Mouse (Mus musculus) midbrain, embryonic 14.5 days (tissue): ENCODE data around the gene Tead3. TPM values are rescaled to one million over a fixed set of nuclear protein-coding genes. Genes with fewer than 3 reads are reported as not detected.
A peak's percentile ranks its signal among the peaks of the same experiment; 100 is the strongest.

Experiments used
- ATAC-seq: fragments of 200-750 bp; cut with Nextera tagmentation; 2 replicates; pipeline ENCODE4 v1.8.0; 2017; ENCODE audit warnings: moderate number of reproducible peaks, moderate library complexity; ENCODE audit not compliant: low FRiP score, low TSS enrichment
- DNase-seq: peaks from one replicate; pipeline ENCODE4 v3.0.0-alpha.2; 2015
- H3K27ac ChIP-seq: fragments of 300-500 bp; sonication (generic); replicated peaks from 2 replicates; pipeline ENCODE4 v1.5.1; 2014; ENCODE audit warnings: mild to moderate bottlenecking, low read depth, low read length, moderate library complexity
- H3K27me3 ChIP-seq: fragments of 300-500 bp; sonication (generic); 2 replicates; pipeline ENCODE4 v1.6.1; 2014; ENCODE audit warnings: low read length, control low read depth, mixed read lengths; ENCODE audit not compliant: control insufficient read depth, insufficient read depth
- H3K36me3 ChIP-seq: fragments of 300-500 bp; sonication (generic); 2 replicates; pipeline ENCODE4 v1.6.1; 2014; ENCODE audit warnings: low read length, control low read depth; ENCODE audit not compliant: control insufficient read depth, insufficient read depth
- H3K4me1 ChIP-seq: fragments of 300-500 bp; sonication (generic); 2 replicates; pipeline ENCODE4 v1.6.1; 2014; ENCODE audit warnings: mild to moderate bottlenecking, antibody characterized with exemption, low read length, control low read depth; ENCODE audit not compliant: control insufficient read depth, insufficient read depth
- H3K4me2 ChIP-seq: fragments of 300-500 bp; sonication (generic); 2 replicates; pipeline ENCODE4 v1.6.1; 2014; ENCODE audit warnings: mild to moderate bottlenecking, low read length, moderate library complexity
- H3K4me3 ChIP-seq: fragments of 300-500 bp; sonication (generic); replicated peaks from 2 replicates; pipeline ENCODE4 v1.5.1; 2014; ENCODE audit warnings: low read depth, low read length
- H3K9ac ChIP-seq: fragments of 300-500 bp; sonication (generic); replicated peaks from 2 replicates; pipeline ENCODE4 v1.6.1; 2014; ENCODE audit warnings: mild to moderate bottlenecking, low read length, moderate library complexity
- H3K9me3 ChIP-seq: fragments of 300-500 bp; sonication (generic); 2 replicates; pipeline ENCODE4 v1.6.1; 2016; ENCODE audit warnings: low read length, control low read depth, mixed read lengths; ENCODE audit not compliant: control insufficient read depth
- WGBS: fragments of 180-500 bp; shearing (Covaris S2); extraction: QIAGEN DNeasy Blood & Tissue Kit; methylation state at CpG from one replicate; pipeline ENCODE4 v1.1.7; 2014; 5-methylcytosine and 5-hydroxymethylcytosine counted together
- polyA plus RNA-seq: library from polyadenylated mRNA; unstranded; fragments of >200 nt; fragmentation: Nextera tagmentation; extraction: Ambion mirVana; gene quantifications from 2 replicates; pipeline ENCODE4 v1.2.1, GENCODE M21; 2014

Tead3 gene
- polyA plus RNA-seq, 1 experiment from 2014 or later, result 1.7 TPM

DNA sequence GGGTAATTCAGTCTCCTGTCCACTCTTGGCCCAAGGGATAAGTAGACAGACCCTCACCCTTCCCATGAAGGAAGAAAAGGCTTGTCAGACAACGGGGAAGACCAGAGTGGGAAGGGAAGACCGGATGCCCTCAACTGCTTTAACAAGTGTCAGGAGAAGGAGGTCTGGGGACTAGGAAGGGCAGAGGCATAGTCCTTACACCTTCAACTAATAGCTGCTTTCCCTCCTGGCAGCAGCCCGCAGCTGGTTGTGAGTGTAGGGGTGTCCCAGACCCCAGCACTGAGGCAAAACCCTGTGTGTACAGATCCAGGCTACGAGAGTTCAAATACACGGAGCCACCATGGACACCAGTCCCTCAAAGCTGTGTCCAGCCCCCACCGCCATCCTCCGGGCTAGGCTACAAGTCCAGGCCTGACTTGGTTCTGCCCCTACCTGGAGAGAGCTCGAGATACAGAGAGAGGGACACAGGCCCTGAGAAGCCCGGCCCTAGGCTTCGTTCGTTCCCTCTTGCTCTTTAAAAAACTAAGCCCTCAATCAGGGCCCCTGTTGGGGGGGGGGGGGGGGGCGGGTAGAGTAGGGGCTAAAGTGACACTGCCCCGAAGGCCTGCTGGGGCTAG is 1.2 kb downstream of the Tead3 start:
- ATAC-seq (no peak), DNase-seq (no peak)
- H3K36me3 ChIP-seq, result no peaks in the 10 kb centered on the region
- H3K9me3 ChIP-seq, result no peaks in the 10 kb centered on the region
- no peak overlapping the region for H3K27ac ChIP-seq
- peaks cover 19% of the 10 kb centered on the region for H3K27me3 ChIP-seq
- 16% methylated on average over 13 of the region's 13 CpGs for WGBS
- H3K4me1 ChIP-seq, result peaks cover 14% of the 10 kb centered on the region
- peak overlapping the region; percentile 54 for H3K4me3 ChIP-seq
- H3K9ac ChIP-seq, result peak overlapping the region; percentile 58; the same call in 1 of the 2 replicates
- H3K4me2 ChIP-seq, result peak overlapping the region; percentile 88

DNA sequence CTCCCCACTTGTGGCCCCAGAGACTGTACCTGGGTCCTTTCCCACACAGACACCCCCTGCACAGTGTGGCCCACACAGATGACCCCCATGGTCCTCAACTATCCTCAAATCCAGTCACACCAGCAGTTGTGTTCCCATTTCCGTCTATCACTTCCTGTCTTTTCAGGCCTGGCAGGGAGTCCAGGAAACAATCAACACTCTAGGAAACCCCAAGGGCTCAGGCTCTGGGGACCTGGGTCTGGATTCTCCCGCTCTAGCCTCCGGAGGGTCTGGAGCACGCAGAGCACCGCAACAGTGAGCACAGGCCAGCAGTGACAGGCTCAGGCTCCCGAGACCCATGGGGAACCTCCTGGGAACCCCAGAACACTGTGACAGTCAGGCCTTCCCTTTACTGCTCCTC is 2.4 kb downstream of the Tead3 start:
- Histone ChIP-seq H3K27ac (no peak overlapping the region), H3K4me2 (no peak overlapping the region), H3K9ac (no peak overlapping the region), H3K4me3 (no peak overlapping the region), H3K27me3 (peaks cover 19% of the 10 kb centered on the region), H3K4me1 (peaks cover 14% of the 10 kb centered on the region), H3K36me3 (no peaks in the 10 kb centered on the region), H3K9me3 (no peaks in the 10 kb centered on the region)
- WGBS, result 50% methylated on average over 6 of the region's 6 CpGs
- ATAC-seq, result no peak
- no peak for DNase-seq

DNA sequence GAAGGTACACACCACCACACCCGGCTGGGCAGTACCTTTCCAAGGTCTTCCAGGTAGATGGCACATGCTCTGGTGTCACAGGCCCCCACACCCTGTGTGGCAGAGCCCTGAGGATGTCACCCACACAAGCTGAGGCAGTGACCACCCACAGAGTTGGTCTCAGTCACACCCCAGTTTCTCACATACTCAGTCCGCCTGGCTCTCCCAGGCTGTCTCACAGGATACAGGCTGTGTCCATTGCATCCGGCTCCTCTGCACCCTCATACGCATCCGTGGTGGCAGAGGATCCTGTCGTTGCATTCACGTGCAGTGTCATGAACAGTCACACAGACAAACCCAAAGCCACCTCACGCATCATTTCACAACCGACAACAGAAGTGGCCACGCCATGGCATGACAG is 3.3 kb downstream of the Tead3 start:
- WGBS, result 84% methylated on average over 10 of the region's 10 CpGs
- DNase-seq (no peak), ATAC-seq (no peak)
- H3K4me3 ChIP-seq, result no peak overlapping the region
- no peaks in the 10 kb centered on the region for H3K36me3 ChIP-seq
- H3K9ac ChIP-seq, result no peak overlapping the region
- peaks cover 19% of the 10 kb centered on the region for H3K27me3 ChIP-seq
- no peaks in the 10 kb centered on the region for H3K9me3 ChIP-seq
- no peak overlapping the region for H3K4me2 ChIP-seq
- H3K4me1 ChIP-seq, result peaks cover 14% of the 10 kb centered on the region
- H3K27ac ChIP-seq, result no peak overlapping the region

DNA sequence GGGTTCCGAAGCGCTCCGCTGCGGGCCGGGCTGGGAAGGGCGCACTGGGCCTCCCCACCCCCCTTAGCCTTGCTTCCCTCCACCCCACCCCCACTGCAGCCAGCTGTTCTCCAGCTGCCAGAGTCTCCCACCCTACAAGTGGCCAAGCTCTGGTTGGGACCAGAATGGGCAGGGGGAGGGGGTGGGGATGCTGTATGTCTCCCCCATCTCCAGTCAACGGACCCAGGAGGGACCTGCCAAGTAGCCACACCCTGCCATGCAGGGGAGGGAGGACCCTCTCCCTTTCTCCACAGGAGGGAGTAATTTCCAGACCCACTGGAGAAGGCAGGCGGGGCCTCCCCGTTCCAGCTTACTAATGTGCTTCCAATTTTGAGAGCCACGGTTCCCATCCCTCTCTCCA is 4.7 kb downstream of the Tead3 start:
- DNase-seq, result no peak
- no peak overlapping the region for H3K27ac ChIP-seq
- no peaks in the 10 kb centered on the region for H3K9me3 ChIP-seq
- no peak overlapping the region for H3K4me2 ChIP-seq
- H3K27me3 ChIP-seq, result peaks cover 4% of the 10 kb centered on the region; the same call in 1 of the 2 replicates
- no peak overlapping the region for H3K4me3 ChIP-seq
- 19% methylated on average over 10 of the region's 10 CpGs for WGBS
- peaks cover 11% of the 10 kb centered on the region; the same call in 1 of the 2 replicates for H3K4me1 ChIP-seq
- ATAC-seq, result no peak
- H3K36me3 ChIP-seq, result no peaks in the 10 kb centered on the region
- no peak overlapping the region for H3K9ac ChIP-seq

DNA sequence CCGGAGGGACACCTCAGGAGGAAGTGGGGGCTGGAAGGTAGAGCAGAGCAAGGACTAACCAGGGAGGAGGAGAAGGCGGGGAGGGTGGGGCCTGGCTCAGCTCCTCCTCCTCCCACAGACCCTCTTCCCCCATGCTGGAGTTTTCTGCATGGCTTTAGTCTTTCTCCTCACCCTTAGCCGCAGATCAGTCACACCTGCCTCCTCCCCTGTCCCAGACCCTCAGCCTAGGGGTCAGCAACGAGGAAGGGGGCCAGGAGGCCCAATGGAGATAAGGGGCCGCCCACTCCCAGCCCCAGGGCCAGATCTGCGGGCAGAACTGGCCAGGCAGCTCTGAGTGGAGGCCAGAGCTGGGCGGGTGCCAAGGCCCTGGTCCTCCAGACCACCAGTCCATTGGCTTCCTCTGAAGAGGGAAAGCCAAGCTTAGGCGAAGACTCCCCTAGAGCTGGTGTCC is 5.3 kb downstream of the Tead3 start:
- H3K9ac ChIP-seq, result no peak overlapping the region
- 18% methylated on average over 8 of the region's 8 CpGs for WGBS
- H3K4me3 ChIP-seq, result no peak overlapping the region
- DNase-seq (no peak), ATAC-seq (no peak)
- no peaks in the 10 kb centered on the region for H3K9me3 ChIP-seq
- peaks cover 10% of the 10 kb centered on the region; the same call in 1 of the 2 replicates for H3K4me1 ChIP-seq
- H3K27me3 ChIP-seq, result 0 out of 2 replicates have a peak, but pooled peaks cover 3% of the 10 kb centered on the region
- no peak overlapping the region for H3K4me2 ChIP-seq
- H3K36me3 ChIP-seq, result no peaks in the 10 kb centered on the region
- H3K27ac ChIP-seq, result no peak overlapping the region

DNA sequence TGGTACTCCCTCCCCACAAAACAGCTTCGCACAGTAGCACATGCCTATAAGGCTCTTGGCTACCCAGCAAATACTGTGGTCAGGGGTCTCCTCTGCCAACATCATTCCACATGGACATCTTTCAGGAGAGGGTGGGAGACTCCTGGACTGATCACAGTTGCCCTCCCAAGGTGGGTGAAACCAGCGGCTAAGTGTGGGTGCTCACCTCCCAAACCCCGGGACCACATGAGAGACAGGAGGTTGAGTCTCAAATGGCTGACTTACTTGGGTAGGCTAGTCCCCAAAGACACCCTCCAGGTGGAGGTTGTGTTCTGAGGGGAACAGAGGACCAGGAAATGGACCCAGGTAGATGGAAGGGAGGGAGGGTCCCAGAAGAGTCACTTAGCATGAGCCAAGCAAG is 5.9 kb downstream of the Tead3 start:
- DNase-seq (no peak), ATAC-seq (no peak)
- no peak overlapping the region for H3K9ac ChIP-seq
- no peaks in the 10 kb centered on the region for H3K36me3 ChIP-seq
- H3K4me2 ChIP-seq, result no peak overlapping the region
- H3K27ac ChIP-seq, result no peak overlapping the region
- 62% methylated on average over 3 of the region's 3 CpGs for WGBS
- H3K4me1 ChIP-seq, result peaks cover 10% of the 10 kb centered on the region; the same call in 1 of the 2 replicates
- H3K4me3 ChIP-seq, result no peak overlapping the region
- H3K27me3 ChIP-seq, result no peaks in the 10 kb centered on the region
- H3K9me3 ChIP-seq, result no peaks in the 10 kb centered on the region

DNA sequence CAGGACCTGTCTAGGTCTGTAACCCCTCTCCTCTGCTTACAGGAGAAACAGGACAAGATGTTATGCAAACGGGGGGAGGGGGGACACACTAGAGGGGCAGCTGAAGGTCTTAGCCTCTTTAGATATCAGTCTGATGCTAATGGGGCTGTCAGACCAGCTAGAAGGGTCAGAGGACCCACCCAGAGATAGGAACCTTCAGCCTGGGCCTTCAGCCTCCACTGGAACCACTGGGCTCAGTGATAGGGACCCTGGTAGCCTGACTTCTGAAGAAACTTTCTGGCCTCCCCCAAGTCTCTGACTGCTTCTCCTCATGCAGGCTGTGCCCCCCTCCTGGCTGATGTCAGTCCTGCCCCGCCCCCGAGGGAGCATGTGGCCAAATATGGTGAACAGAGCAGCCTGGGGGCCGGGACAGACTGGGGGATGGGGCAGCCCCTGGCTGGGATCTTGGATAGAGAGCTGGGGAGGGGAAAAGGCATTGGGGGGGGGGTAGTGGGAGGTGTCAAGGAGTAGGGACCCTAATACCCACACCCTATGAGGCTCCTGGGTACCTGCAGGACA is 6.5 kb downstream of the Tead3 start:
- Histone ChIP-seq H3K4me2 (no peak overlapping the region), H3K4me3 (no peak overlapping the region), H3K4me1 (peaks cover 10% of the 10 kb centered on the region; the same call in 1 of the 2 replicates), H3K36me3 (no peaks in the 10 kb centered on the region), H3K9ac (no peak overlapping the region), H3K27me3 (no peaks in the 10 kb centered on the region), H3K27ac (no peak overlapping the region), H3K9me3 (no peaks in the 10 kb centered on the region)
- WGBS, result 38% methylated on average over 4 of the region's 4 CpGs
- DNase-seq, result no peak
- no peak for ATAC-seq

DNA sequence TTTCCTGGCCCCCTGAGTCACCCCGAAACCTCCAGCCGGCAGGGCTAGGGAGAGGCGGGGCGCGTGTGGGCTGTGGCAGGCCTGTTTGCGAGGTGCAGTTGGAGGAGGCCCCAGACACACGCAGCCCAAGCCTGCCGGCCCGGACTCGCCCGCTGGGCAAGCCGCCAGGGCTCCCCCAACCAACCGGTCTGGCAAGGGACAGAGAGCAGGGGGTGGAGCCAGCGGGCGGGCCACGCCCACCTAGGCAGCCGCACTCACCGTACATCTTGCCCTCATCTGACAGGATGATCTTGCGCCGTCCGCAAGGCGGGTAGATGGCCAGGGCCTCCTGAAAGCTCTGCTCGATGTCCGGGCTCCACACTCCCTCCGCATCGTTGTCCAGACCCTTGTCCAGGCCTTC is 9.5 kb downstream of the Tead3 start:
- peaks cover 10% of the 10 kb centered on the region; the same call in 1 of the 2 replicates for H3K4me1 ChIP-seq
- H3K9me3 ChIP-seq, result no peaks in the 10 kb centered on the region
- no peaks in the 10 kb centered on the region for H3K36me3 ChIP-seq
- 5% methylated on average over 26 of the region's 26 CpGs for WGBS
- no peak overlapping the region for H3K27ac ChIP-seq
- peak overlapping the region; percentile 42; the same call in 1 of the 2 replicates for H3K9ac ChIP-seq
- no peaks in the 10 kb centered on the region for H3K27me3 ChIP-seq
- ATAC-seq (peak; percentile 70), DNase-seq (peak; percentile 84)
- peak overlapping the region; percentile 49 for H3K4me2 ChIP-seq
- H3K4me3 ChIP-seq, result peak overlapping the region; percentile 24

DNA sequence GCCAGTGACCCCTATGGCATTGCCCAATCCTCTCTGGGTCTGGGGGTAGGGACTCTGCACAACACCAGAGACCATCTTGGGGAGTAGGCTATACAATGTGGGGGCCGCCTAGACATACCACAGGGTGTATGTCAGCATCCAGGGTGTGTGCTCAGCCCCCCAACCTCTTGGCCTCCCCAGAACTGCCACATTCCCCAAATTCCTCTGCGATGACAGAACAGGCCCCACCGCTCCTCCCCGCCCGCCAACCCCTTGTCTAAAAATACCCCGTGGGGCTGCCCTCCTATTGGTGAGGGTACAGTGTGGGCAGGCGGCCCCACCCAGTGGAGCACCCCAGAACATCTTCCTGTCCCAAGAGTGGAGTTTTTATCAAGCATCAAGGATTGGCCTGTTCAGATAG is 10.0 kb downstream of the Tead3 start:
- no peak overlapping the region for H3K9ac ChIP-seq
- ATAC-seq (no peak), DNase-seq (no peak)
- H3K4me3 ChIP-seq, result no peak overlapping the region
- H3K36me3 ChIP-seq, result no peaks in the 10 kb centered on the region
- H3K4me2 ChIP-seq, result peak overlapping the region; percentile 49
- H3K27ac ChIP-seq, result no peak overlapping the region
- H3K9me3 ChIP-seq, result no peaks in the 10 kb centered on the region
- WGBS, result 87% methylated on average over 7 of the region's 7 CpGs
- H3K27me3 ChIP-seq, result no peaks in the 10 kb centered on the region
- peaks cover 8% of the 10 kb centered on the region; the same call in 1 of the 2 replicates for H3K4me1 ChIP-seq
